Mouse (Mus musculus): ENCODE measurements around the gene Rpl28. TPM values are rescaled to one million over a fixed set of nuclear protein-coding genes. Genes with fewer than 3 reads are reported as not detected.
"Not testable (repeated sequence)": the region's sequence is repeated elsewhere in the genome, so short reads cannot be mapped to it uniquely, and the experiment has no call there.

Gene Rpl28
- polyA plus RNA-seq, 1 experiment, result 316 TPM

- H3K4me3 ChIP-seq (ENCODE audit: extremely low read depth, insufficient read depth, insufficient read length), result no peak overlapping the region
- no peaks in the 10 kb centered on the region for H3K36me3 ChIP-seq (ENCODE audit: control insufficient read depth, insufficient read depth, low read length)
- no peaks in the 10 kb centered on the region; the same call in 1 of the 2 replicates for H3K4me1 ChIP-seq (ENCODE audit: control insufficient read depth, insufficient read depth, insufficient read length)
- H3K27me3 ChIP-seq (ENCODE audit: control insufficient read depth, insufficient read depth, low read length), result no peaks in the 10 kb centered on the region
- TF ChIP-seq POLR2A (IDR thresholded peaks at IDR 0.05; ENCODE audit: low read depth, low read length), result no peak
- no peak for TF ChIP-seq CTCF (IDR thresholded peaks at IDR 0.05; ENCODE audit: extremely low read depth, insufficient read depth, insufficient read length, insufficient replicate concordance)
- DNase-seq (ENCODE audit: low read depth in 1 of 2, low spot score in 2 of 2), result no peak
- H3K27ac ChIP-seq (ENCODE audit: insufficient read depth, low read length), result no peak overlapping the region
- WGBS, result 84% methylated on average over 14 of the region's 14 CpGs
Observed at GRCm38 (mm10) chr7:4783667-4784268, 8.9 kb upstream of the Rpl28 start.

- no peaks in the 10 kb centered on the region for H3K27me3 ChIP-seq (ENCODE audit: control insufficient read depth, insufficient read depth, low read length)
- 3% methylated on average over 64 of the region's 64 CpGs for WGBS
- peak overlapping the region; percentile 41; the same call in 1 of the 2 replicates for H3K27ac ChIP-seq (ENCODE audit: insufficient read depth, low read length)
- H3K4me1 ChIP-seq (ENCODE audit: control insufficient read depth, insufficient read depth, insufficient read length), result peaks cover 2% of the 10 kb centered on the region
- H3K4me3 ChIP-seq (ENCODE audit: extremely low read depth, insufficient read depth, insufficient read length), result peak overlapping the region; percentile 71
- DNase-seq (ENCODE audit: low read depth in 1 of 2, low spot score in 2 of 2), result peak in 1 of 2 experiments; percentile 45
- TF ChIP-seq POLR2A (IDR thresholded peaks at IDR 0.05; ENCODE audit: low read depth, low read length) (no peak), CTCF (IDR thresholded peaks at IDR 0.05; ENCODE audit: extremely low read depth, insufficient read depth, insufficient read length, insufficient replicate concordance) (no peak)
- H3K36me3 ChIP-seq (ENCODE audit: control insufficient read depth, insufficient read depth, low read length), result no peaks in the 10 kb centered on the region
Observed at GRCm38 (mm10) chr7:4788499-4789435, 3.9 kb upstream of the Rpl28 start.

- TF ChIP-seq CTCF (IDR thresholded peaks at IDR 0.05; ENCODE audit: extremely low read depth, insufficient read depth, insufficient read length, insufficient replicate concordance) (no peak), POLR2A (IDR thresholded peaks at IDR 0.05; ENCODE audit: low read depth, low read length) (no peak; the same call in 1 of the 2 replicates)
- 11% methylated on average over 39 of the region's 40 CpGs for WGBS
- no peaks in the 10 kb centered on the region for H3K27me3 ChIP-seq (ENCODE audit: control insufficient read depth, insufficient read depth, low read length)
- H3K4me3 ChIP-seq (ENCODE audit: extremely low read depth, insufficient read depth, insufficient read length), result peak within 1 kb of the TSS; percentile 71
- H3K27ac ChIP-seq (ENCODE audit: insufficient read depth, low read length), result peak within 1 kb of the TSS; percentile 41; the same call in 1 of the 2 replicates
- peak in 1 of 2 experiments; percentile 21 for DNase-seq (ENCODE audit: low read depth in 1 of 2, low spot score in 2 of 2)
- H3K4me1 ChIP-seq (ENCODE audit: control insufficient read depth, insufficient read depth, insufficient read length), result peaks cover 6% of the 10 kb centered on the region
- peaks cover 4% of the 10 kb centered on the region for H3K36me3 ChIP-seq (ENCODE audit: control insufficient read depth, insufficient read depth, low read length)
Observed at GRCm38 (mm10) chr7:4789436-4789935, 3.2 kb upstream of the Rpl28 start, which contains the start of gene Tmem238. Gene Tmem238, minus strand, starts transcription at chr7:4789656.

GRCm38 (mm10) chr7:4793248-4793647, 574 bp downstream of the Rpl28 start:
- Histone ChIP-seq H3K36me3 (ENCODE audit: control insufficient read depth, insufficient read depth, low read length) (peaks cover 19% of the 10 kb centered on the region), H3K4me3 (ENCODE audit: extremely low read depth, insufficient read depth, insufficient read length) (peak overlapping the region; percentile 76), H3K27ac (ENCODE audit: insufficient read depth, low read length) (peak overlapping the region; percentile 79)
- H3K4me1 ChIP-seq (ENCODE audit: control insufficient read depth, insufficient read depth, insufficient read length); H3K27me3 ChIP-seq (ENCODE audit: control insufficient read depth, insufficient read depth, low read length); DNase-seq (ENCODE audit: low read depth in 1 of 2, low spot score in 2 of 2): not testable (repeated sequence)
- WGBS, result under 1% methylated on average over 31 of the region's 31 CpGs

GRCm38 (mm10) chr7:4793674-4794073, 1.0 kb downstream of the Rpl28 start:
- WGBS, result 43% methylated on average over 4 of the region's 4 CpGs
- no peak for DNase-seq (ENCODE audit: low read depth in 1 of 2, low spot score in 2 of 2)
- Histone ChIP-seq H3K4me1 (ENCODE audit: control insufficient read depth, insufficient read depth, insufficient read length) (peaks cover 6% of the 10 kb centered on the region), H3K4me3 (ENCODE audit: extremely low read depth, insufficient read depth, insufficient read length) (peak overlapping the region; percentile 76; the same call in 1 of the 2 replicates), H3K27me3 (ENCODE audit: control insufficient read depth, insufficient read depth, low read length) (no peaks in the 10 kb centered on the region), H3K27ac (ENCODE audit: insufficient read depth, low read length) (no peak overlapping the region), H3K36me3 (ENCODE audit: control insufficient read depth, insufficient read depth, low read length) (peaks cover 19% of the 10 kb centered on the region)
- TF ChIP-seq CTCF (IDR thresholded peaks at IDR 0.05; ENCODE audit: extremely low read depth, insufficient read depth, insufficient read length, insufficient replicate concordance) (no peak), POLR2A (IDR thresholded peaks at IDR 0.05; ENCODE audit: low read depth, low read length) (no peak)

GRCm38 (mm10) chr7:4794631-4795168, 2.0 kb downstream of the Rpl28 start:
- no peak overlapping the region for H3K4me3 ChIP-seq (ENCODE audit: extremely low read depth, insufficient read depth, insufficient read length)
- peaks cover 19% of the 10 kb centered on the region for H3K36me3 ChIP-seq (ENCODE audit: control insufficient read depth, insufficient read depth, low read length)
- no peak overlapping the region for H3K27ac ChIP-seq (ENCODE audit: insufficient read depth, low read length)

More at GRCm38 (mm10) chr7:4794631-4795168, 2.0 kb downstream of the Rpl28 start:
- Histone ChIP-seq H3K4me1 (ENCODE audit: control insufficient read depth, insufficient read depth, insufficient read length) (peaks cover 6% of the 10 kb centered on the region; the same call in 1 of the 2 replicates), H3K27me3 (ENCODE audit: control insufficient read depth, insufficient read depth, low read length) (no peaks in the 10 kb centered on the region)
- DNase-seq (ENCODE audit: low read depth in 1 of 2, low spot score in 2 of 2), result no peak
- TF ChIP-seq CTCF (IDR thresholded peaks at IDR 0.05; ENCODE audit: extremely low read depth, insufficient read depth, insufficient read length, insufficient replicate concordance), result no peak
- no peak for TF ChIP-seq POLR2A (IDR thresholded peaks at IDR 0.05; ENCODE audit: low read depth, low read length)
- WGBS, result 64% methylated on average over 3 of the region's 3 CpGs

Data from spleen, adult 2 months (tissue).